Mouse (Mus musculus): ENCODE results near the gene Galntl6. TPM values are rescaled to one million over a fixed set of nuclear protein-coding genes. Genes with fewer than 3 reads are reported as not detected.
"Not testable (repeated sequence)": the region's sequence is repeated elsewhere in the genome, so short reads cannot be mapped to it uniquely, and the experiment has no call there.

Galntl6 gene
- polyA plus RNA-seq, 1 experiment from 2014 or later = not detected

DNA sequence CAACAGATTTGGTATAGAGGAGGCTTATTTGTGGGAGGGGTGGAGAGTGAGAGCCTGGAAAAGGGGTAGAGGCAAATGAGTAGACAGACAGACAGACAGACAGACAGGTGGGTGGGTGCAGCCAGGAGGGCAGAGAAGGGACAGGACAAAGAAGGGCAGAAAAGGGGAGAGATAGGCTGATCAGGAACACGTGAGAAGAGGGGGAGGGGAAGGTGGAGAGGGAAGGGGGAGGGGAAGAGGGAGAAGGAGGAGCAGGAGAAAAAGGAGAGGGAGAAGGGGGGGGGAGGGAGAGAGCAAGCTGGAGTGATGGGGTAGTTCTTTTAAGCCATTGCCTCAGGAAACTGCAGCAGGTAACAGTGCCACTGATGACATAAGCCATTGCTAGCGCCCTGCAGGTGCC lies 1144.9 kb downstream of the Galntl6 start:
- DNase-seq (ENCODE audit: low read depth, low spot score) = no peak
- ChIA-PET POLR2A (no interaction called here), CTCF (interaction anchor here (1.1 kb wide), 1 partner anchor 10 kb away, joined by 4 read pairs; no protein-coding TSS in a partner anchor)
- no peak for ATAC-seq
- in situ Hi-C loops (cut with MboI; ENCODE audit: low pct_unique_long_range_greater_than_20kb) = no loop called here
- H3K27me3 ChIP-seq = peaks cover 28% of the 10 kb centered on the region
- TF ChIP-seq CTCF (IDR thresholded peaks at IDR 0.05) = no peak

DNA sequence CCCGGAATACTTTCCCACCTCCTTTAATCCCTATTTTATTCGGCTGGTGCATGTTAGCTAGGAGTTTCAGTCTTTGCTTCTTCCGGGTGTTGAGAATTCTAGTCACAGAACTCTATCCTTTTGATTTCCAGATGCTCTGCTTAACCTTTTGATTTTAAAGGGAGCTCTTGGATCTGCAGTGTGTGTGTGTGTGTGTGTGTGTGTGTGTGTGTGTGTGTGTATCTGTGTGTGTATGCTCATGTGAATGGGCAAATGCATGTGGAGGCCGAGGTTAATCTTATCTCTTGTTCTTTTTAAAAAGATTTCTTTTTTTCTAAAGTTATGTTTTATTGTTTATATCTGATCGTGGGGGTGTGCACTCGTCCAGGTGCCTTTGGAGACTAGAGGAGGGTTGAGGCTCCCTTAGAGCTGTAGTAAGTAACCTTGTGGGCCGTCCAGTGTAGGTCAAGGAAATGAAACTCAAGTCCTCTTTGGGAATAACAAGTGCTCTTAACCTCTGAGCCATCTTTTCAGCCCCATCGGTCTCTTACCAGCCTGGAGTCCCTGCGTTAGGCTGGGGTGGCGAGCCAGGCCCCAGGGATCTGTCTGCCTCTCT lies 1145.9 kb downstream of the Galntl6 start:
- no peak for TF ChIP-seq CTCF (IDR thresholded peaks at IDR 0.05)

GRCm38 (mm10) chr8:57765726-57766351 lies 1146.6 kb downstream of the Galntl6 start:
- no peak for DNase-seq (ENCODE audit: low read depth, low spot score)
- POLR2A ChIA-PET = no interaction called here
- in situ Hi-C loops (cut with MboI; ENCODE audit: low pct_unique_long_range_greater_than_20kb) = no loop called here
- CTCF ChIA-PET = interaction anchor here (1.2 kb wide), 1 partner anchor 12 kb away, joined by 3 read pairs; no protein-coding TSS in a partner anchor
- ATAC-seq = no peak
- TF ChIP-seq CTCF (IDR thresholded peaks at IDR 0.05) = no peak
- H3K27me3 ChIP-seq = peaks cover 30% of the 10 kb centered on the region

More for the DNA sequence above, 1145.9 kb downstream of the Galntl6 start:
- peaks cover 27% of the 10 kb centered on the region for H3K27me3 ChIP-seq
- ChIA-PET CTCF (interaction anchor here (1.2 kb wide), 1 partner anchor 12 kb away, joined by 3 read pairs; no protein-coding TSS in a partner anchor), POLR2A (no interaction called here)
- no peak for ATAC-seq
- in situ Hi-C loops (cut with MboI; ENCODE audit: low pct_unique_long_range_greater_than_20kb) = no loop called here
- no peak for DNase-seq (ENCODE audit: low read depth, low spot score)

GRCm38 (mm10) chr8:57765192-57765591 lies 1147.2 kb downstream of the Galntl6 start:
- in situ Hi-C loops (cut with MboI; ENCODE audit: low pct_unique_long_range_greater_than_20kb) = no loop called here
- peaks cover 35% of the 10 kb centered on the region for H3K27me3 ChIP-seq
- POLR2A ChIA-PET = no interaction called here
- DNase-seq (ENCODE audit: low read depth, low spot score) = no peak
- CTCF ChIA-PET = no interaction called here
- no peak for TF ChIP-seq CTCF (IDR thresholded peaks at IDR 0.05)
- no peak for ATAC-seq

- DNase-seq (ENCODE audit: low read depth, low spot score); in situ Hi-C loops (cut with MboI; ENCODE audit: low pct_unique_long_range_greater_than_20kb); ATAC-seq; CTCF ChIA-PET; POLR2A ChIA-PET: not testable (repeated sequence)
- peaks cover 41% of the 10 kb centered on the region for H3K27me3 ChIP-seq
Observed at GRCm38 (mm10) chr8:57762622-57763021, 1149.8 kb downstream of the Galntl6 start.

GRCm38 (mm10) chr8:57760921-57761320 lies 1151.5 kb downstream of the Galntl6 start:
- ATAC-seq = no peak

DNA sequence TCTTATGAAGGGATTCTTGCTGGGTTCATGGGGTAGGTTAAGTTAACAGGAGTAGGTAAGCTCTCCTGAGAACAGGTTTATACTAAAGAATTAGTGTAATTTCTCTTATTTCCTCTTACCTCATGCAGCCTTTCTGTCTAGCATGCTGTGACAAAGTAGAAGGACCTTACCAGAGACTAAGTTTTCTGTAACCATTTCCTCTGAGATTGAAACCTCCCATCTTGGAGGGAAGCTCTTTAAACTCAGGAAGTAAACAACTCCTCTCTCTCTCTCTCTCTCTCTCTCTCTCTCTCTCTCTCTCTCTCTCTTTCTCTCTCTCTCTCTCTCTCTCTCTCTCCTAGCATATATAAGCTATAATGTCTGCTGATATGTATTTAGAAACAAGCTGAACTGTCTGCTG lies 1153.6 kb downstream of the Galntl6 start:
- in situ Hi-C loops (cut with MboI; ENCODE audit: low pct_unique_long_range_greater_than_20kb) = no loop called here
- DNase-seq (ENCODE audit: low read depth, low spot score) (no peak), ATAC-seq (no peak)
- POLR2A ChIA-PET = no interaction called here
- CTCF ChIA-PET = no interaction called here
- no peak for TF ChIP-seq CTCF (IDR thresholded peaks at IDR 0.05)
- H3K27me3 ChIP-seq = peaks cover 45% of the 10 kb centered on the region

More at GRCm38 (mm10) chr8:57760921-57761320, 1151.5 kb downstream of the Galntl6 start:
- ChIA-PET POLR2A (no interaction called here), CTCF (no interaction called here)
- TF ChIP-seq CTCF (IDR thresholded peaks at IDR 0.05) = no peak
- H3K27me3 ChIP-seq = peaks cover 45% of the 10 kb centered on the region
- DNase-seq (ENCODE audit: low read depth, low spot score) = no peak
- in situ Hi-C loops (cut with MboI; ENCODE audit: low pct_unique_long_range_greater_than_20kb) = no loop called here

GRCm38 (mm10) chr8:57757476-57757875 lies 1155.0 kb downstream of the Galntl6 start:
- peaks cover 47% of the 10 kb centered on the region for H3K27me3 ChIP-seq
- ATAC-seq (no peak), DNase-seq (ENCODE audit: low read depth, low spot score) (no peak)
- in situ Hi-C loops (cut with MboI; ENCODE audit: low pct_unique_long_range_greater_than_20kb) = no loop called here
- ChIA-PET POLR2A (no interaction called here), CTCF (interaction anchor here (1.0 kb wide), 1 partner anchor 217 kb away, joined by 3 read pairs; no protein-coding TSS in a partner anchor)
- no peak for TF ChIP-seq CTCF (IDR thresholded peaks at IDR 0.05)

GRCm38 (mm10) chr8:57754066-57754465 lies 1158.4 kb downstream of the Galntl6 start:
- H3K27me3 ChIP-seq = peaks cover 36% of the 10 kb centered on the region
- DNase-seq (ENCODE audit: low read depth, low spot score) (no peak), ATAC-seq (no peak)
- TF ChIP-seq CTCF (IDR thresholded peaks at IDR 0.05) = no peak
- POLR2A ChIA-PET = no interaction called here
- CTCF ChIA-PET = interaction anchor here (0.7 to 1.0 kb wide), 2 partner anchors 12 to 37 kb away, joined by 3 read pairs; no protein-coding TSS in a partner anchor
- in situ Hi-C loops (cut with MboI; ENCODE audit: low pct_unique_long_range_greater_than_20kb) = no loop called here

- in situ Hi-C loops (cut with MboI; ENCODE audit: low pct_unique_long_range_greater_than_20kb) = no loop called here
- ATAC-seq = no peak
- POLR2A ChIA-PET = no interaction called here
- CTCF ChIA-PET = no interaction called here
- no peak for TF ChIP-seq CTCF (IDR thresholded peaks at IDR 0.05)
- peaks cover 17% of the 10 kb centered on the region for H3K27me3 ChIP-seq
- DNase-seq (ENCODE audit: low read depth, low spot score) = no peak
Observed at GRCm38 (mm10) chr8:57743636-57744035, 1168.8 kb downstream of the Galntl6 start.

GRCm38 (mm10) chr8:57741983-57742382 lies 1170.5 kb downstream of the Galntl6 start:
- in situ Hi-C loops (cut with MboI; ENCODE audit: low pct_unique_long_range_greater_than_20kb) = no loop called here
- ATAC-seq = peak; percentile 94
- peak; percentile 37 for DNase-seq (ENCODE audit: low read depth, low spot score)
- H3K27me3 ChIP-seq = peaks cover 17% of the 10 kb centered on the region
- CTCF ChIA-PET = no interaction called here
- no peak for TF ChIP-seq CTCF (IDR thresholded peaks at IDR 0.05)
- POLR2A ChIA-PET = no interaction called here
